Mouse (Mus musculus) skeletal muscle tissue, adult 2 months (tissue): ENCODE data around the gene Krt17.
"Not testable (repeated sequence)": the region's sequence is repeated elsewhere in the genome, so short reads cannot be mapped to it uniquely, and the experiment has no call there.

Experiments
- DNase-seq: peaks from one replicate; pipeline ENCODE4 v3.0.0-alpha.2; 2012; ENCODE audit warnings: low read depth, low spot score

Krt17 gene

GRCm38 (mm10) chr11:100262058-100262980 is 1.5 kb upstream of the Krt17 start:
- no peak for DNase-seq

GRCm38 (mm10) chr11:100261235-100261605 is 391 bp upstream of the Krt17 start:
- no peak for DNase-seq

- no peak for DNase-seq
Observed at GRCm38 (mm10) chr11:100259079-100259478, 1.8 kb downstream of the Krt17 start.

- no peak for DNase-seq
Observed at GRCm38 (mm10) chr11:100257967-100258366, 2.9 kb downstream of the Krt17 start.

- DNase-seq, result no peak
Observed at GRCm38 (mm10) chr11:100255514-100255913, 5.3 kb downstream of the Krt17 start.

GRCm38 (mm10) chr11:100254360-100255090 is 6.3 kb downstream of the Krt17 start:
- no peak for DNase-seq

GRCm38 (mm10) chr11:100248852-100249465 is 11.9 kb downstream of the Krt17 start, which contains the start of gene Krt16:
TSS of gene Krt16 (minus strand) at chr11:100248902.
- DNase-seq, result no peak

- not testable (repeated sequence) for DNase-seq
Observed at GRCm38 (mm10) chr11:100246471-100246870, 14.4 kb downstream of the Krt17 start.

- DNase-seq, result not testable (repeated sequence)
Observed at GRCm38 (mm10) chr11:100240272-100240671, 20.6 kb downstream of the Krt17 start.

- no peak for DNase-seq
Observed at GRCm38 (mm10) chr11:100221741-100222140, 39.1 kb downstream of the Krt17 start.

- DNase-seq, result no peak
Observed at GRCm38 (mm10) chr11:100219304-100219703, 41.5 kb downstream of the Krt17 start.

- DNase-seq, result no peak
Observed at GRCm38 (mm10) chr11:100208542-100208941, 52.3 kb downstream of the Krt17 start.

- no peak for DNase-seq
Observed at GRCm38 (mm10) chr11:100207498-100207897, 53.3 kb downstream of the Krt17 start, which contains the start of gene Krt14. TSS of gene Krt14 (minus strand) at chr11:100207548.
